9 mouse cellular contexts compared by ENCODE assay signal in genomic region chr17:80560669-80561401, GRCm38 (mm10). TPM values are rescaled to one million over a fixed set of nuclear protein-coding genes. Genes with fewer than 3 reads are reported as not detected.
DNase-seq lines count a peak whose midpoint lies in the region; ATAC-seq and TF ChIP-seq lines count a peak whose summit lies in the region.
"Had no signal": no experiment of that assay in that cellular context is flagged by ENCODE, and none has a peak within 500 bp of the region (broad histone marks: within the 10 kb centered on the region; RNA-seq: fewer than 3 reads in every experiment).

No protein-coding gene starts in this region.

- H3K4me1 ChIP-seq in heart, embryonic 12.5 days (replicated peaks) = no peaks in the 10 kb centered on the region
- H3K4me1 ChIP-seq in kidney, postnatal 0 days (replicated peaks; ENCODE audit: insufficient read depth, low read length) = no peaks in the 10 kb centered on the region
- peaks cover 4% of the 10 kb centered on the region; the same call in 1 of the 2 replicates for H3K4me1 ChIP-seq in liver, embryonic 12.5 days
- no peaks in the 10 kb centered on the region for H3K4me1 ChIP-seq in stomach, embryonic 15.5 days

- ATAC-seq in erythroblast, adult 5-6 weeks (replicated peaks; ENCODE audit: low FRiP score, poor library complexity, severe bottlenecking) = peak; percentile 85
- ATAC-seq in heart, embryonic 12.5 days (ENCODE audit: insufficient number of reproducible peaks, low FRiP score) = peak; percentile 29; the same call in 1 of the 2 replicates
- peak; percentile 74 for ATAC-seq in kidney, postnatal 0 days (replicated peaks; ENCODE audit: low FRiP score, low read depth)
- ATAC-seq in liver, embryonic 12.5 days = 0 out of 2 replicates have a peak, but pooled peaks have one; percentile 40
- ATAC-seq in stomach, embryonic 15.5 days (ENCODE audit: insufficient read depth, low FRiP score, low read depth) = no peak; the same call in none of the 2 replicates

- no peaks in the 10 kb centered on the region for H3K36me3 ChIP-seq in heart, embryonic 12.5 days
- no peaks in the 10 kb centered on the region for H3K36me3 ChIP-seq in kidney, postnatal 0 days (ENCODE audit: insufficient read depth, low read length)
- H3K36me3 ChIP-seq in liver, embryonic 12.5 days = no peaks in the 10 kb centered on the region
- H3K36me3 ChIP-seq in stomach, embryonic 15.5 days = no peaks in the 10 kb centered on the region

- no peaks in the 10 kb centered on the region for H3K27me3 ChIP-seq in heart, embryonic 12.5 days (replicated peaks)
- H3K27me3 ChIP-seq in kidney, postnatal 0 days (ENCODE audit: insufficient read depth, low read length) = no peaks in the 10 kb centered on the region
- no peaks in the 10 kb centered on the region for H3K27me3 ChIP-seq in liver, embryonic 12.5 days (replicated peaks)
- H3K27me3 ChIP-seq in stomach, embryonic 15.5 days (replicated peaks) = no peaks in the 10 kb centered on the region

- 20% methylated on average over 12 of the region's 12 CpGs for WGBS in heart, embryonic 12.5 days
- WGBS in kidney, postnatal 0 days = 14% methylated on average over 12 of the region's 12 CpGs
- WGBS in liver, embryonic 12.5 days (ENCODE audit: insufficient replicate concordance) = 19% methylated on average over 12 of the region's 12 CpGs
- 18% methylated on average over 12 of the region's 12 CpGs for WGBS in stomach, embryonic 15.5 days

- H3K27ac ChIP-seq in heart, embryonic 12.5 days (ENCODE audit: poor library complexity, severe bottlenecking) = no peak overlapping the region
- H3K27ac ChIP-seq in kidney, postnatal 0 days = no peak overlapping the region
- H3K27ac ChIP-seq in liver, embryonic 12.5 days = no peak overlapping the region
- no peak overlapping the region for H3K27ac ChIP-seq in stomach, embryonic 15.5 days

- H3K9ac ChIP-seq in heart, embryonic 12.5 days = no peak overlapping the region
- H3K9ac ChIP-seq in kidney, postnatal 0 days (ENCODE audit: low read depth, low read length) = no peak overlapping the region
- H3K9ac ChIP-seq in liver, embryonic 12.5 days = no peak overlapping the region
- H3K9ac ChIP-seq in stomach, embryonic 15.5 days = no peak overlapping the region

- peak; percentile 89 for DNase-seq in CD4-positive, CD25-positive, alpha-beta regulatory T cell, adult 2 months (ENCODE audit: low read depth, low spot score)
- DNase-seq in brain, adult 2 months (ENCODE audit: low read depth, low spot score) = peak; percentile 87
- peak; percentile 89 for DNase-seq in kidney, postnatal 0 days (ENCODE audit: low spot score)
- peak; percentile 63 to 75 for DNase-seq in natural killer cell, adult 2 months (ENCODE audit: low spot score in 2 of 2)

- no peak overlapping the region for H3K4me3 ChIP-seq in heart, embryonic 12.5 days
- no peak overlapping the region for H3K4me3 ChIP-seq in kidney, postnatal 0 days (replicated peaks; ENCODE audit: low read depth, low read length)
- H3K4me3 ChIP-seq in liver, embryonic 12.5 days = no peak overlapping the region
- no peak overlapping the region for H3K4me3 ChIP-seq in stomach, embryonic 15.5 days (replicated peaks)
- H3K4me3 ChIP-seq: erythroblast, embryonic 14.5 days had no signal

- peak overlapping the region; percentile 39 for H3K4me2 ChIP-seq in heart, embryonic 12.5 days
- H3K4me2 ChIP-seq in kidney, postnatal 0 days (ENCODE audit: low read length) = peak overlapping the region; percentile 39; the same call in 1 of the 2 replicates
- peak overlapping the region; percentile 37 for H3K4me2 ChIP-seq in liver, embryonic 12.5 days
- peak overlapping the region; percentile 42 for H3K4me2 ChIP-seq in stomach, embryonic 15.5 days

- TF ChIP-seq CTCF in kidney, postnatal 0 days (IDR thresholded peaks at IDR 0.05; ENCODE audit: low read depth) = peak; percentile 98

- peaks cover 10% of the 10 kb centered on the region; the same call in 1 of the 2 replicates for H3K9me3 ChIP-seq in heart, embryonic 12.5 days (replicated peaks)
- no peaks in the 10 kb centered on the region for H3K9me3 ChIP-seq in kidney, postnatal 0 days (replicated peaks; ENCODE audit: low read length)
- H3K9me3 ChIP-seq in liver, embryonic 12.5 days (replicated peaks) = 0 out of 2 replicates have a peak, but pooled peaks cover 6% of the 10 kb centered on the region
- no peaks in the 10 kb centered on the region for H3K9me3 ChIP-seq in stomach, embryonic 15.5 days

RNA-seq across cellular contexts. Expression of gene Cdkl4, which starts 16.8 kb away (rescaled TPM):
- total RNA-seq in erythroblast, adult 5-6 weeks (2015; ENCODE audit: low replicate concordance) = not detected in 2 replicates
- 0.42 and 1.0 TPM in 2 replicates for total RNA-seq in erythroblast, adult 5-6 weeks (2017; ENCODE audit: low replicate concordance)
- 0.14 TPM in 1 of 2 replicates, not detected in the other for polyA plus RNA-seq in heart, embryonic 12.5 days (2016; fragmentation: Nextera tagmentation; extraction: Ambion mirVana)
- polyA plus RNA-seq in kidney, postnatal 0 days (2015; fragmentation: Nextera tagmentation; extraction: Ambion mirVana) = 1.6 and 1.8 TPM in 2 replicates
- 0.10 and 0.32 TPM in 2 replicates for polyA plus RNA-seq in liver, embryonic 12.5 days (2016; fragmentation: Nextera tagmentation; extraction: Ambion mirVana)
- 0.17 and 0.26 TPM in 2 replicates for polyA plus RNA-seq in stomach, embryonic 15.5 days (2015; fragmentation: Nextera tagmentation; extraction: Ambion mirVana)
- polyA plus RNA-seq: erythroblast, embryonic 14.5 days had no signal
